Mouse (Mus musculus): Measurements from ENCODE around the gene Gm16506.
"Not testable (repeated sequence)": the region's sequence is repeated elsewhere in the genome, so short reads cannot be mapped to it uniquely, and the experiment has no call there.

Gene Gm16506

GRCm38 (mm10) chr14:43727385-43727784 is at the start of gene Gm16506:
Gene Gm16506, minus strand, starts transcription at chr14:43727485.
- not testable (repeated sequence) for DNase-seq (ENCODE audit: low spot score)

- DNase-seq (ENCODE audit: low spot score), result not testable (repeated sequence)
Measured at GRCm38 (mm10) chr14:43747566-43747965, 20.3 kb upstream of the Gm16506 start, which contains the start of gene Gm6526. Gene Gm6526, plus strand, starts transcription at chr14:43747866.

DNA sequence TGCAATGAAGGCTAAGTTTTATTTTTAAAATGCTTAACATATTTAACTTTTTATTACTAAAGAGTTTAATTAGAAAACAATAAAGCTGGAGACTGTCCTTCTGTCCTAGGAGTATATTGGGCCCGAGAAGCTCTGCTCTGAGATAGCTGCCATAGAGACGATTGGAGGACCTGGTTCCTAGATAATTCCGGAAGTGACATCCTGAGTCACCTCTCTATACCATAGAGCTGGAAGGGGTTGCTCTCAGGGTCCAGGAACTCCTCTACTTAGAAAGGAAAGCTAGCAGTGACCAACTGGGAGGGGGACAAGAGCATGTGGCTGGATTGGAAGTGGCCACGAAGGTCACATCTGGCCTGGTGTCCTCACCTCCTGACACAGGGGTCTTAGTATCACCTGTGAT is 29.7 kb downstream of the Gm16506 start, which contains the start of gene Gm7324:
Gm7324 (plus strand) TSS at position 208 of the 400 bp plus-strand sequence.
- not testable (repeated sequence) for DNase-seq (ENCODE audit: low spot score)

DNA sequence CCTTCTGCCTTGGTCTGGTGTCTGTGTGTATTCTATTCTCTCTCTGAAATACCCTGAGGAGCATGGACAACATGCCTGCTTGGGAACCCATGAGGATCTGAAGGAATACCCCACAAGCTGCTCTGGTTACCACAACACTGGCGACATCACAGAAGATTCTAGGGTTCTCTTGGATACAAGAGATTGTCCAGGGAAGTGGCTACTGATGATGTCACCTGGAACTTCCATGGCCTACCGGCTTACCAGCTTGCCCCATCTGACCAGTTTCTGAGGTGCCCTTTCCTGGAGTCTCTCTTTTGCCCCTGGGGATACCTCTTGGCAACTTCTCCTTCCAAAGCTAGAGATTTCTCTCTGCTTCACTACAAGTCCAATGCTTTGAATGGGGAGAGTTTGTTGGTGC is 50.2 kb downstream of the Gm16506 start, which contains the start of gene Gm8165:
Gm8165 (minus strand) TSS at position 101 of the 400 bp plus-strand sequence.
- not testable (repeated sequence) for DNase-seq (ENCODE audit: low spot score)

Measured in c-Kit-positive CD71-positive TER-119-positive erythroid progenitor cells, embryonic 14.5 days (primary cell).